Mouse (Mus musculus): ENCODE data around the gene Dkkl1.

DNA sequence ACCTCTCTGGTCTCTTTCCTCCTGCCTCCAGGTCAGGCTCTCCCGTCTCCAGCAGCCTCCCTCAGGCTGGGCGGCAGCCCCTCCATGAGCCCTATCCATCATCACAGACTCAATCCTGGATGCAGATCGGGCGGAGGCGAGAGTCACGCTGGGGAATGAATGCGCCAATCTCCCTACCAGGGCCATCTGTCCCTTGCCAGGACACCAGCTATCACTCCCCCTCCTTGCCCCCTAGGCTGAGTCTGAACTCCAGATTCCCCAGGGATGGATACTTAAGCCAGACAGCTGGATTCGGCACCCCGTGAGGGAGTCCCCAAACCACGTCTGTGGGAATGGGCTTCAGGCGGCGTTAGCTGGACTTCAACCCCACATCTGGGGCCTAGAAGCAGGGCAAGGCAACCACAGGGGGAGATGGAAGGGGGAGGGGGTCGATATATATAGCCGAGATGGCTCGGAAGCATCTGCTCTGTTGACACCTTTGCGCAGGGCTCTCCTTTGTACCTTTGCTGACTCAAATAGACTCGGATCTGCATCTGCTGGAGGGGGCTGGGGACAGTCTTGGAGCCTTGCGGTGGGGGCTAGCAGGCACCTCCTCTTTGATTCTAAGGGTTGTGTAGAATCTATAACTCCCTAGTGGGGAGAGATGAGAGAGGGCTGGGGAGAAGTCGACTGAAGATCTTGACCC is 44.0 kb downstream of the Dkkl1 start:
- TF ChIP-seq POLR2A (IDR thresholded peaks at IDR 0.05; ENCODE audit: extremely low read depth, insufficient read depth, low read length), result no peak
- TF ChIP-seq CTCF (IDR thresholded peaks at IDR 0.05; ENCODE audit: low read depth, low read length), result no peak

Data from liver, adult 2 months (tissue).